16 mouse cellular contexts compared by ENCODE assay signal in the genomic region with DNA sequence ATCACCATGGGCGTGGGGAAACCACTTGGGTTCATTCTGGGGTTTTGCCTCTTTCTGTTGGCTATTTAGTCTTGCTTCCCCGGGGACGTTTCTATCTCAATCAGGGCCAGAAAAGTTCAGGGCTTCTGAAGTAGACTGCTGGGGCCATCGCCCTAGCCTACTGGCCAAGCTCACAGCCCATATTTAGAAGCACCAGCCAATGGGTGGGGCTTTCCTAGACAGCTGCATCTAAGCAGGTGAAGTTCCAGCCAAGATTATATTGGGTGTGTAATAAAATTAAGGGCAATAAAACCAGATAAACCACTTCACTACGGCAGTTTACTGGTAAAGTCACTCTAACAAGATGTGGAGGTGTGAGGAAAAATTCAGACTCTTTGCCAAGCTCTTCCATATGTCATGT.
"Had no signal": no experiment of that assay in that cellular context is flagged by ENCODE, and none has a peak within 500 bp of the region (broad histone marks: within the 10 kb centered on the region; RNA-seq: fewer than 3 reads in every experiment).

No protein-coding gene starts in this region.

- H3K4me2 ChIP-seq: limb, embryonic 13.5 days; liver, embryonic 11.5 days; liver, embryonic 15.5 days; midbrain, embryonic 11.5 days; midbrain, embryonic 15.5 days; neural tube, embryonic 13.5 days; stomach, embryonic 15.5 days had no signal

- H3K9ac ChIP-seq: limb, embryonic 13.5 days; liver, embryonic 15.5 days; midbrain, embryonic 15.5 days; neural tube, embryonic 13.5 days; stomach, embryonic 15.5 days had no signal

- H3K36me3 ChIP-seq: limb, embryonic 13.5 days; liver, embryonic 15.5 days; midbrain, embryonic 15.5 days; neural tube, embryonic 13.5 days; stomach, embryonic 15.5 days had no signal

- H3K27me3 ChIP-seq: limb, embryonic 13.5 days; liver, embryonic 15.5 days; midbrain, embryonic 15.5 days; neural tube, embryonic 13.5 days; stomach, embryonic 15.5 days had no signal

- DNase-seq: kidney, adult 9 months; kidney, postnatal 36 days; lung, adult 2 months; lung, postnatal 14 days; right cerebral cortex, postnatal 14 days; thymus, postnatal 36 days had no signal

- H3K4me3 ChIP-seq: layer of hippocampus, adult 2 months; limb, embryonic 13.5 days; liver, embryonic 15.5 days; megakaryocyte, embryonic 14.5 days; midbrain, embryonic 15.5 days; neural tube, embryonic 13.5 days; stomach, embryonic 15.5 days had no signal

- H3K27ac ChIP-seq: kidney, postnatal 0 days; layer of hippocampus, adult 2 months; limb, embryonic 13.5 days; liver, embryonic 15.5 days; midbrain, embryonic 15.5 days; neural tube, embryonic 13.5 days; stomach, embryonic 15.5 days had no signal

- H3K4me1 ChIP-seq: liver, embryonic 15.5 days; megakaryocyte, embryonic 14.5 days; midbrain, embryonic 15.5 days had no signal

- H3K9me3 ChIP-seq: limb, embryonic 13.5 days; liver, embryonic 15.5 days; megakaryocyte, embryonic 14.5 days; midbrain, embryonic 15.5 days; neural tube, embryonic 13.5 days; stomach, embryonic 15.5 days had no signal

- ATAC-seq: midbrain, embryonic 15.5 days had no signal
